Mouse (Mus musculus): ENCODE measurements around the gene Cacnb4. TPM values are rescaled to one million over a fixed set of nuclear protein-coding genes. Genes with fewer than 3 reads are reported as not detected.

Gene Cacnb4
- total RNA-seq, 2 experiments from 2014 or later, result not detected

DNA sequence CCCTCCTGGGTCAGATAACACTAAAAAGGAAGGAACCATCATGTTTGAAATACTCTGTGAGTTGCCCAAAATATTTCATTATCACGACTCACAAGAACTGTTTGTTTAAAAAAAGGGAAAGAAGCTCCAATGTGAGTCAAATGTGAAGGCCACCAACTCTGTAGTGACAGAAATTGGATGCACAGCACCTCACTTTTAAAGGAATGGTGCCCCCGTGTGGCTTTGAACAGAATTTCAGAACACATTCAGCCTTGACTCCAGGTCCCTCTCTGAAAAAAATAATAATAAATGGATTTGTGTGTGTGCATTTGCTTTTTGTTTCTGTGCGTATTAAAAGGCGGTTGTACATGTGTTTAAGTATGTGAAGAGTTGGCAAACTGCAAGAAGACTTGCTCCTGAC is 71.3 kb downstream of the Cacnb4 start:
- ATAC-seq (ENCODE audit: poor library complexity, severe bottlenecking), result peak; percentile 43; the same call in 1 of the 2 replicates

GRCm38 (mm10) chr2:52604651-52605020 is 72.0 kb downstream of the Cacnb4 start:
- ATAC-seq (ENCODE audit: poor library complexity, severe bottlenecking), result no peak

GRCm38 (mm10) chr2:52603935-52604650 is 72.5 kb downstream of the Cacnb4 start:
- no peak for ATAC-seq (ENCODE audit: poor library complexity, severe bottlenecking)

DNA sequence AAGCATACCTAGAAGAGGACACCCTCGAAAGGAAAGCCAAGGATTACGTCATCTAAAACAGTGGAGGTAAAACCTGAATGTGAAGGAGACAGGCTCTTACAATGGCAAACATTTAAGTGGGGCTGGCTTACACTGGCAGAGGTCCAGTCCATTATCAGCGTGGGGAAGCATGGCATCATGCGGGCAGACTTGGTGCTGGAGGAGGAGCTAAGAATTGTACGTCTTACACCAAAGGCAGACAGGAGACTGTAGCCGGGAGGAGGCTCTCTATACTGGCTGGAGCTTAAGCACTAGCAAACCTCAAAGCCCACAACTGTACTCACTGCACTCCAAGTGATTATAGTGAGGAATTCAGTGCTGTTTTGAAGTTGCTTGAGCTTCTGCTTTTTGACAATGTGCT is 73.2 kb downstream of the Cacnb4 start:
- ATAC-seq (ENCODE audit: poor library complexity, severe bottlenecking), result no peak

- ATAC-seq (ENCODE audit: poor library complexity, severe bottlenecking), result no peak
Measured at GRCm38 (mm10) chr2:52602921-52603320, 73.7 kb downstream of the Cacnb4 start.

- ATAC-seq (ENCODE audit: poor library complexity, severe bottlenecking), result peak; percentile 74
Measured at GRCm38 (mm10) chr2:52602228-52602627, 74.4 kb downstream of the Cacnb4 start.

DNA sequence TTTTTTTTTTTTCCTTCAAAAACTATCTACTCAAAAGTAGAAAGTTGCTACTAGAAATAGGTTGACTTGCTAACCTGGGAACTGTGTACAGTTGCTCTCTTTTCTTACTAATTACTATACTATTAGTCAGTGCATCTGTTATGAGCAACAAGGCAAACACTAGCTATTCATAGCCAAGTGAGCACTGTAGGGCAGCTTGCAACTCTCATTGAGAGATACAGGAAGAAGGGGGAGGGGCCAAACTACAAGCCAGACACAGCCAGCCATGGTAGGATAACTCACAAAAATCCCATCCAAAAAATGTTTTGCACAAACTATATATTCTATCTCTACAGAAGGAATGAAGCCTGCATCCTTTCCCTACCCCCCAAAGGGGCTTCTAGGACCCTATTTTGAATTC is 79.1 kb downstream of the Cacnb4 start:
- no peak for ATAC-seq (ENCODE audit: poor library complexity, severe bottlenecking)

DNA sequence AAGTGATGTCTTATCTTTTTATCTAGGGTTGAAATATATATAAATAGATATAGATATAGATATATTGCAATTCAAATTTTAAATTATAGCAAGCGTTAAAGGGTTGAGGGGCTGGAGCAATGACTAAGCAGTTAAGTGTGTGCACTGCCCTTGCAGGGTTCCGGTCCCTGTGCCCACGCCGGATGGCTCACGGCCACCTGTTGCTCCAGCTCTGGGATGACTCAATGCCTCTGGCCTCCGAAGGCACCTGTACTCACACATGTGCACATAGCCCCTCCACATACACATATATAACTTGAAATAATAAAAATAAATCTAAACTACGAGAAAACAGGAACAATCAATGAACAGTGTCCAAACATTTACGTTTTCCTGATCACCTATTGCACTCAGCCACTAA is 82.8 kb downstream of the Cacnb4 start:
- no peak for ATAC-seq (ENCODE audit: poor library complexity, severe bottlenecking)

- ATAC-seq (ENCODE audit: poor library complexity, severe bottlenecking), result no peak
Measured at GRCm38 (mm10) chr2:52593260-52593659, 83.4 kb downstream of the Cacnb4 start.

GRCm38 (mm10) chr2:52590970-52591347 is 85.7 kb downstream of the Cacnb4 start:
- ATAC-seq (ENCODE audit: poor library complexity, severe bottlenecking), result peak; percentile 92

- ATAC-seq (ENCODE audit: poor library complexity, severe bottlenecking), result no peak
Measured at GRCm38 (mm10) chr2:52590340-52590969, 86.2 kb downstream of the Cacnb4 start.

- no peak for ATAC-seq (ENCODE audit: poor library complexity, severe bottlenecking)
Measured at GRCm38 (mm10) chr2:52589514-52589913, 87.1 kb downstream of the Cacnb4 start.

DNA sequence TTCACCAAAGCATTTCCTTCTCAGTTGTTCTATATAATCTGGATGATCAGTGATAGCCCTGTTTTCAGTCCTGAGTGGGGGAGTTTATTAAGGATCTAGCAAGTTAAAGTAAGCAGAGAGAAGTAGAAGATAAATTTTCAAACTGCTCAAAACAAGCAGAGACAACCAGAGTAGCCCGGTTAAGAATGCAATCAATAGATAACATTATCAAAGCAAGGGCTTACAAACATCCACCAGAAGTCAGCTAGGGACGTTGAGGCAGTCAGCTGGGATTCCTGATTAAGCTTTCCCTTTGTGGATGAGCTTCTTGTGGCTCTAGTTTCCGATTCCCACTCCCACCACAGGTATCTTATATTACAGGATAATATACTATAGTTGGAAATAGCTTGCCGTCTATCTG is 91.2 kb downstream of the Cacnb4 start:
- no peak for ATAC-seq (ENCODE audit: poor library complexity, severe bottlenecking)

DNA sequence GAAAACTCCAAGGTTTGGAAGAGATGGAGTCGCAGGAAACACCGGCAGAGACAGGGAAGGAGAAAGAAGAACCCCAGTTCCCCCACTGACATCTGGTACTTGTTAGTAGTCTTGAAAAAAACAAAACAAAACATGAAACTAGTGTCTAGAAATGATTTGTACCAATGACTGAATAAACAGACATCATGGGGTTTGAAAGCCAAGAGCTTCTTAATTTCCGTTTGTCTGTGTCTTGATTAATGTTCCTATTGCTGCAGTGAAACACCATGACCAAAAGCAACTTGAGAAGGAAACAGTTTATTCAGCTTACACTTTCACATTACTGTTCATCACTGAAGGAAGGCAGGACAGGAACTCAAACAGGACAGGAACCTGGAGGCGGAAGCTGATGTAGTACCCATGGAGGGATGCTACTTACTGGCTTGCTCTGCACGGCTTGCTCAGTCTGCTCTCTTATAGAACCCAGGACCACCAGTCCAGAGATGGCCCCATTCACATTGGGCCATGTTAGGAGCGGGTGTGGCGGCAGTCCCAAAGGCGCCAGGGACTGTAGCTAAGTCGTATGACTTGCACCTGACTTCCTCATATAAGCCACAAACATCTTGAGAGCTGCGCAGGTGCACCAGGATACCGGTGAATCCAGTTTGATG is 95.4 kb downstream of the Cacnb4 start:
- no peak for ATAC-seq (ENCODE audit: poor library complexity, severe bottlenecking)

GRCm38 (mm10) chr2:52580697-52581096 is 95.9 kb downstream of the Cacnb4 start:
- ATAC-seq (ENCODE audit: poor library complexity, severe bottlenecking), result no peak

GRCm38 (mm10) chr2:52578846-52579245 is 97.8 kb downstream of the Cacnb4 start:
- no peak for ATAC-seq (ENCODE audit: poor library complexity, severe bottlenecking)

GRCm38 (mm10) chr2:52577700-52578099 is 98.9 kb downstream of the Cacnb4 start:
- ATAC-seq (ENCODE audit: poor library complexity, severe bottlenecking), result peak; percentile 73

GRCm38 (mm10) chr2:52576546-52576945 is 100.1 kb downstream of the Cacnb4 start:
- ATAC-seq (ENCODE audit: poor library complexity, severe bottlenecking), result no peak

- no peak for ATAC-seq (ENCODE audit: poor library complexity, severe bottlenecking)
Measured at GRCm38 (mm10) chr2:52575637-52576175, 100.9 kb downstream of the Cacnb4 start.

DNA sequence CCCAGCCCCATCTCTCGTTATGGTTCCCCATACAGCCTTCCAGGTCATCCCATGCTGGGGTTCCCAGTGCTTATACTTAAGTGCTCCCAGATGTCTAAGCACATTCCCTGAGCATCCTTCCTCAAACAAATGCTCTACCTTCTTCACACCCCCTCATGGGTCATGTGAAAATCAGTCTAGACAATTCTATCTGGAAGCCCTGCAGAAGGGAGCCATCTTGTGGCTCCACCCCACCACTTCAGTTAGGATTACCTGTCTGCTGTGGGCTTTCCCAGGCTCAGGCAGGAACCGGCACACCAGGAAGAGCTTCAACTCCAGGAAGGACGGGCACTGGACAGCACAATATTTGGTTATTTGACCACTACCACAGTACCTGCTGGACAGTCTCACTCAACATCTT is 101.7 kb downstream of the Cacnb4 start:
- ATAC-seq (ENCODE audit: poor library complexity, severe bottlenecking), result no peak

DNA sequence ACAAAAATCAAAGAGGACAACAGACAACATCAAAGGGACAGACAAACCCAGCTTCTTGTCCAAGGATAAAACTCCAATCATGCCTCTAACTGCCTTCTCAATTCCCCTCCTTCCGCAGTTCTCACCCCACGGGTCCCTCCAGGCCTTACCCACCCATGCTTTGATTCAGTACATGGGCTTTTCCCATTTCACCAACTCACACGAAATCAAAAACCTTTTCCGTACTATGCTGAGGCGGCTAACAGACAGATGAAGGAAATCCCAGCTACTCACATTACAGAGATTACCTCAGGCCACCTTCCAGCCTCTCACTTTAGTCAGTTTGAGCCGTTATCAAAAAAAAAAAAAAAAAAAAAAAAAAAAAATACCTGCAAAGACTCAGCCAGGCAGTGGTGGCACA is 104.4 kb downstream of the Cacnb4 start:
- no peak for ATAC-seq (ENCODE audit: poor library complexity, severe bottlenecking)

Data from megakaryocyte, adult 5-6 weeks (primary cell).